Mouse (Mus musculus) B cell, adult 2 months (primary cell): ENCODE results near the gene Frem2.

Experiments
- DNase-seq, 2 experiments: peaks; one replicate each; pipeline ENCODE4 v3.0.0; 2022

Frem2 gene

DNA sequence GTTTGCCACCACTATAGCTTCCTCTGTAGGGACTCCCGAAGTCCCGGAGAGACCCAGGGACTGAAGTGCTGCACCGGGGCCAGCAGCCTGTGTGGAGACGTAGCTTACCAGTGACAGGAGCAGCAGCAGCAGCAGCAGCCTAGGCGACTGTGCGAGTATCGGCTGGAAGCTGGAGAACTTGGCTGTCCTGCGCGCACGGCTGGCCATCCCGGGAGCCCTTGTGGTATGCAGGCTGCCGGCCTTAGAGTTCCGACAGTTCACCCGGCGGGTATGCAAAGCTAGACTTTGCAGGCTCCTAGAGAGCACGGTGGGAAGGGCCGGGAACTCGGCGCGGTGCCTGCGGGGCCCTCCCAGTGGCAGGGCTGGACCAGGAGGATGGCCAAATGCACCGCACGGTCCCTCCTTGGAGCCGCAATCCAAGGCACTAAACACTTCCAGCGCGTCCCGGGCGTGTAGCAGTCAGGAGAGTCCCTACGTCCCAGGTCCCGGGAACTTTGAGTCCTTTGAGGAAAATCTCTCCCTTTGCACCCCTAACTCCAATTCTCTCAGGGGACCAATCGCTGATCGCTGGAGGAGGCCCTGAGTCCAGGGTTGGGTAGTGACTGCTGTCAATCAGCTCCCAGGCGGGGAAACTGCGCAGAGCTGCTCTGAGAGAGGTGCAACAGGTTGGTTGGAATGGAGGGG, at the start of gene Frem2:
TSS of gene Frem2 (minus strand) at position 478 of the 684 bp plus-strand sequence.
- DNase-seq = no peak

DNA sequence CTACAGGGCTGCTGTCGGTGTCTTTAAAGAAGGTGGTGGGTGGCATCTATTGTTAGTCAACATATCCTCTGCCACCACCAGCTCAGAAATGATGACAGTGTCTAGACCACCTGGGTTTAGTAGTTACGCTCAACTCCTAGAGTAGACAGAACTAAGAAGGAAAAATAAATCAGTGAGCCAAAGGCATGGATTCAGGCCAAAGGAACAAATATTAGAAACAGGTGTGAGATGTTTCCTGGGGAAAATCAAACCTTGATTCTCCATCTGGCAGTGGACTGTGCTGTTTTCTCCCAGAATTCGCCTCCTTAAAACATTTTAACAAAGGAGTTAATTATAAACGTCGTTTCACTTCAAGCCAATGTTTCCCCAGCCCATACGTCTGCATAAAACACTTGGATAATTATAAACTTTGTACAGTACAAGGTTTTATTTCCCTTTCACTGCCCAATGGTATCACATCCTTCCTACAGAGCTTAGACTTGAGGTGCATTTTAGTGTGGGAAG, 48.9 kb upstream of the Frem2 start:
- DNase-seq = no peak

DNA sequence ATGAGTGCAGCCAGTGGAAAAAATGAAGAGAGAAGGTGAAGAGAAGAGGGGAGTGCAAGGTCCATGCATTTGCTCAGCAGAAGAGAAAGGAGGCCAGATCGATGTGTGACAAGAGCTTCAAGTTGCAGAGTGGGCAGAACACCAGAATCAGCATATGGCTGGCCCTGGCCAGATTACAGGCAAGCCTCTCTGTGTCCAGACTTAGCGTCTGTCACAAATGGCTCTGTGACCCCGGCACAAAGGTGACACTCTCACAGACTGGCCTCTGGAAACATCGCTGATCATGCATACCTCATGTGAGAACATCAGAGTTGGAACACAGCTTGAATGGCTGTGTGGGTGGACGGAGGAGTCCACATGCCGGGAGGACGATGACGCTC, 46.0 kb upstream of the Frem2 start:
- DNase-seq = no peak

DNA sequence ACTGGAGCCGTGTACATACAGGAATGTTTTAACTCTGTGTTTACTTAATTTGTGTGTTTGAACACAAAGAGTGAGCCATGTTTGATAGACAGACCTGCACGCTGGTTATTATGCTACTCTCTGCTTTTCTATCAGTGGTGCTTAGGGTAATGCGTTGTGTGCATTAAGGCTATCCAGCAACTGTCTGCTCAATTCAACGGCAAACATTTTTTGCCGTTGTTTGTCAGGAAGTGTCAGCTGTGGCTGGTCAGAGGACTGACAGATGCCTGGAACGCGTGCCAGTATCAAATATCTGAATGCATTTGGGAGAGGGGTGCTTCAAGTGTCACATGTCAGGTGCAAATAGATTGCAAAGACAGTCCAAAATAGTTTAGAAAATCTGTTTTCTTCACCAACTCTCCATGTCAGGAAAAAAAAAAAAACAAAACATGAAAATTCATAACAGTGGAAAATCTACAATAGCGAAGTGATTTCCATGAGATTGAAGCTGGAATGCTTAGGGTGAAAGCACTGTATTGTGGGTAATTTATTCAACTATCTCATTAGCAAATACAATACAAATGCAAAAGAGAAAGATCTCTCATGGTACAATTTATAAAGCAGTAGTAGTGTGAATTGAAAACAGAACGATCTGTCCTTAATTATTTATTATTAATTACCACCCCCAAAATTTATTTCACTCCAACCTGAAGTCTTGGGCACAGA, 45.4 kb upstream of the Frem2 start:
- DNase-seq = no peak

DNA sequence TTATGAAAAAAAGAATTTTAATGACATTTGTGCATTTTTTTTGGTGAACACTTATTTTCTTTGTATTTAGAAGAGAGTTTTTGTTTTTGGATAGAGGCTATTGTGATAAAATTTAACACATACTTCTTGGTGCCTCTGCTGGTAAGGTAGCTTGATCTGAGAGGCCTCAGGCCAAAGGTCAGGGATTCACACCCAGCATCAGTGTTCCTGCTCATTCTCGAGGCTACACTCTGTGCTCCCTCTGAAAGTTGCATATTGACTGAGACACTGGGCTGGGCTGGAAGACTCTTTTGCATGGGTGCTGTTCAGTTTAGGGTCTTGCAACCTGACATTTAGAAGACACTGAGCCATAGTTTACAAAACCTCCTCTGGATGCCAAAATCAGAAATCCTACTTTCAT, 44.8 kb upstream of the Frem2 start:
- no peak for DNase-seq

DNA sequence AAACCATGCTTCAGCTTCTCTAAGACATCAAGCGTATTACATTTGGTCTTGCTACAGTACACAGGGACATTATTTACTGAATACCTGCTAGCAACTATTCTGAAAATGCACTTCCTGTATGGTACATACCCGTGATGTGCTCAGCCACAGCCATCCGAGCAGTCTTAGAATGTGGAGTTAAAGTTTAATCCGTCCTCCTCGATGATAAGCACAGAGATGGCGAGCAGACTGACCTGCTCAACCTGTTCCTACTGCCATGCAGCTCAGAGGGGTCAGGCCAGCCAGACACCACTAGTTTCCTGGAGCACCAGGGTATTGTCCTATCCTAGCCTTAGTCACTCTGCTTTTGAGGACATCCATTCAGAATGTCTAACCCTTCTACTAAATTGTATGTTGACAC, 30.6 kb upstream of the Frem2 start:
- no peak for DNase-seq

DNA sequence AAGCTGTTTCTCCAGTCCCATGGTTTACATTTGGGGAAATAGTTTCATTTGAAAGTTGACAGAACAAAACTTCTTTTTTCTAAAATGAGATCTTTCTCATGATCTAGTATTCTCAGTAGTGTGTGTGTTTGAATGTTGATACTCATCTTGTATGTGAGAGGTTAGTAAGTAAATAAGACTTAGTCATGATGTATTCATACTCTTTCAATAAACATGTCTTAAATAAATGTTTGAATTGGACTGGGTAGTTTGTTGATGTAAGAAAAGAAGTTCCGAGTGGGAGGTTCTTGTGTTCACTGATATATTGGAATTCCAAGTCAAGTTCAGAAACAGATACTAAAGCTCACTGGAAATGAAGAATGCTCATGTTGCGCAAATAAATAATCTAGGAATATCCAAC, 25.1 kb upstream of the Frem2 start:
- DNase-seq = no peak

DNA sequence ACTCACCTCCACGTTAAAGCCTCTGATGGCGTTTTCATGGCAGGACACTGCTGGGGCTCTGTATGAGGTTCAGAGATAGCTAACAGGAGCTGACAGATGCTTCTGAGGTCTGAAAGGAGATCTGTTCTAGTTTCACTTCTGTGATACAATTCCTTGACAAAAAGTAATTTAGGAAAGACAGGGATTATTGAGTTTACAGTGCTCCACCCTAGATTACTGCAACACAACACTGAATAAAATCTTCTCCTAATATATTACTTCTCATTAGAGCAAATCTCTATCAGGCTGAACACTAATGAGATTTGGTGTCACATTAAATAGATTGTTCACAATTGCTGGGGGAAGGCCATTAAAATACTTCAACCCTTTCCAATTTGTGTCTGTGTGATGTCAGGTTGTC, 23.7 kb upstream of the Frem2 start:
- DNase-seq = no peak

DNA sequence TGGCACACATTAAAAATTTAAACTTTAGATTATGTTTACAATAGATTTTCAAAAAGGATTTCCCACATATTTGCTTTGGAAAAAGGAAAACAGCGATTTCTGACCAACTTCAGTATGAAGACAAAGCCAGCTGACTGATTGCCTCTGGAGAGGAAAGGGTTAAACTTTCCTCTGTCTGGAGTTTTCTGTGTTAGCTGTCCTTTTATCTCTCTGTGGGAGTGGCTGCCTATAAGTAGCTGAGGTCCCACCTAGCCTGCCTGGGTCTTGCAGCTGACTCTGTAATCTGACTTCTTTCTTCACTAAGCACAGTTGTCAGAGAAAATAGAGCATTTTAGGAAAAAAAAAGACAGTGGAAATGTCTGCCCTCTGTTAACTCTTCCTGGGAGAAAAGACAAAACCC, 17.1 kb upstream of the Frem2 start:
- DNase-seq = no peak

DNA sequence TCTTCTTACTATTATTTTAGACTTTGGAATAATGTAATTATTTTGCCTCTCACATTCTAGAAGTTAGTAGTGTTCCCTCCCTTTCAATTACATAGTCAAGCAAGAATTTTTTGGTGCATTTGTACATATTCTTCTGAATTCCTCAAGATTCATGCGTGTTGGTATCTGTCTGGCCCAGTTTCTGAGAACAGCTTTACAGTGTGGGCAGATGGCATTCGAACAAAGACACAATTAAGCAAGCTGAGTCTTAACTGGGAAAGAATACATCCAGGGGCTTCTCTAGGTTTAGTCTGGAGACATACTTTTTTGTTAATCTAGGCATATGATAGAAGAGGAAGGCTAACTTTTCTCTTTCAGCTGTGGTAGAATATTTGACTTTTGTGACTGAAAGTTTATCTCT, 12.6 kb upstream of the Frem2 start:
- DNase-seq = no peak

DNA sequence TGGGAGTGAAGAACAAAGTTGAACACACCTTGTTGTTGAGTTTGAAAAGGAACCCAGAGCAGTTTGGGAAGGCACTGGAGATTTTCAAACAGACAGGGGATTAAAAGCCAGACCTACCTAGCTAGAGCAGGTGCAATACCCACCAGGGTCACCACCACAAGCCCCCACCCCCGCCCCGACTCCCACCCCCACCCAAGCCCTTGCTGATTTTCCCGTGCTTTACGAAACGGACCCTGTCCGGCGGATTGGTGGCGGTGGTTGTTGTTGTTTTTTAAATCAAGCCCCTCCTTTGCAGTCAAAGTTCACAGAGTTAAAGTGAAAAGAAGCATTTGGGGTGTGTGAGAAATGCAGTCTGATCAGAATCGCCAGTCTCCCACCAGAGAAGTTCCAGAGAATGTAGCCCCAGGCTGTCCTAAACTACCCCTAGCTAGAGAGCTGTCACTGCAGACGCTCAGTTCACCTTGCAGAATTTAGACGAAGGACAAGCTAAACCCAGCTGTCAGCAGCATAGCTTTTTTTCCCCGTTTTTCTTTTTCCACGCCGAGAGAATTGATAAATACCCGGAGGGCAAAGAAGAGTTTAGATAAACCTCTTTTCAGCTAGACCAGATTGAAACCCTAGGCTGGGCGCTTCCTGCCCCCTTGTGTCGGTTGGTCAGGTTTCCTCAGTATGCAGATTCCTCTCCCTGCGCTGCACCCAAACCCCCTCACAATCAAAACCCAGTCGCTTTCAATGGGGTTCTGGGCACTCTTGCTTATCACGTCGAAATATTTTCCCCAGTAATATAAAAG, 784 bp upstream of the Frem2 start:
- no peak for DNase-seq

DNA sequence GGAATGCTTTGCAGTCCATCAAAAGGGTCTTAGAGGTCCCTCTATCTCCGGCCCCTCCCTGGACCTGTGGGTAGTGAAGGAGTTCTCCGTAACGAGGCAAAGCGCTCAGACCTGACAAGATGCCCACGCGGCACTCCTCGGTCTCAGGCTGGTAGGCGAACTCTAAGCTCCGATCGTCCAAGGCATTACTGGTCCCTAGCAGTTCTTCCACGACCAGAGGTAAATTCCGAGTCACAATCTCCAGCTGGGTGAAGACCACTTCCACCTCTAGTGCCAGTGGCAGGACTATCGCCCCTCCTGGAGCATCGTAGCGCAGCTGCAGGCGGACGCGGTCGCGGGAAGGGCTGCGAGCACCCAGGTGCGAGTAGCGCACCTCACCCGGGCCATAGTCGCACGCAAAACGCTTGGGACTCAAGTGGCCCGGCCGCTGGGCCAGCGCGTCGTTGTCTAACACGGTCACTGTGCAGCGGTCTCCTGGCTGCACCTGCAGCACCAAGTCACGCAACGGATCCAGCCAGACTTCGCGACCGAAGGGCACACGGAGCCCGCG, 752 bp downstream of the Frem2 start:
- no peak for DNase-seq

DNA sequence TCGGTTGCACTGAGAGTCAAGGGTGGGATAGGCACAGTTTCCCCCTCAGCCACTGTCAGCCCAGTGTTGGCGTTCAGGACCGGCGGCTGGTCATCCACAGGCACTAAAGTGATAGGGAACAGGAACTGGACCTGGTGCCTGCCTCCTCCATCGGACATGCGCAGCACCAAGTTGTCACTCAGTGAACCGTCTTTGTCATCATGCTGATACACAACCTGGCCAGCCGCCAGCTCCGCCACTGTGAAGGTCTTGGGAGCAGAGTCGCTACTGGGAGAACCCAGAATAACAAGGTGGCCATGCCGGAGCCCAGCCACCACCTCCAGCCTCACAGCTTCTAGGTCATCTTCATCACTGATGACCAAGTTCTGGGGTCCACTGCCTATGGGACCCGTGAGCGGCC, 1.8 kb downstream of the Frem2 start:
- DNase-seq = no peak

DNA sequence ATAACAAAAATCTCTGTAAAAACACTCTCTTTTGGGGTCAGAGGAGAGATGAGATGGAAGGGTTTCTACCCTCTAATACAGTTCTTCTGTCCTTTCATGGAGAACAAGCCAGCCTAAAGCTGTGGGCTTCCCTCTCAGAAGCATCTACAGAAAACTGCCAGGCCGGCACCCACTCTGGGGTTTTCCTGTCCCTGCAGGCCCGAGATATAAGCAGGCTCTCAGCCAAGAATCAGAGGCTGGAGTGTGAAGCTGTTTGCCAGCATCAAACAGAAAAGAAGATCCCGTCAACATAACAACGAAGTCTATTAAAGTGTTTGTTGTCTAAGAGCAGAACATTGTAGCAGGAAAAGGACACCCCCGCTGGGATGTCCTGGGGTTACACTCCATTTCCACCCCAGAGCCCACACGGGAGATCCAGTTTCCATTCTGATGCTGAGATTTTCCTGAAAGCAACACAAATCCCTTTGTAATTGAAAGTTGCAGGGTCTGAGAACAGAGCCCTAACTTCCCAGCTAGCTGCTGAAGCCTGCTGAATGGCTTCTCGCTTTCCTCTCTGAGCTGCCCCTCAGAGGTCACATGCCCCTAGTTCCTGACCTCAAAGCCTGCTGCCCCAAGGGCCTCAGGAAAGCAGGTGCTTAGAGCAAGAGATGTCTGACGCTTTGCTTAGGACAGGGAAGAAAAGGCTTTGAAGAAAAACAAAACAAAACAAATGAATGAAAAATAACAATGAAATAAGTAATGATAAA, 7.0 kb downstream of the Frem2 start:
- DNase-seq = no peak

DNA sequence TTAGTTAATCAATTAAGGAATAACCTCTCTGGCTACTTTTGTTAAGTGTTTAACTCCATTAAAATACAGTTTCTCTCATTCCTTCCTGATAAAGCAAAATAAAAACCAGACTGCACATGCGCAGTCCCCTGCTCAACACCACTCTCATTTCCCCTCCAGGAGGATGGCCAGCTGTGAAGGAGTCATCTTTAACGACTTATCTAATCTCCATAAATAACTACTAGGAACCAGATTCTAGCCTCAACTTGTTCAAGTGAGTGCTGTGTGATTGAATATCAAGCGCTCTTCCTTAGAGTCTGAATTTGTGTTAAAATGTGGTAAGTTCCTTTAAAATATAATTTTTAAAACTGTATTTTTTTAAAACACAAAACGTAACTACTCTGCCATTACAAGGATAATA, 7.7 kb downstream of the Frem2 start:
- DNase-seq = no peak

DNA sequence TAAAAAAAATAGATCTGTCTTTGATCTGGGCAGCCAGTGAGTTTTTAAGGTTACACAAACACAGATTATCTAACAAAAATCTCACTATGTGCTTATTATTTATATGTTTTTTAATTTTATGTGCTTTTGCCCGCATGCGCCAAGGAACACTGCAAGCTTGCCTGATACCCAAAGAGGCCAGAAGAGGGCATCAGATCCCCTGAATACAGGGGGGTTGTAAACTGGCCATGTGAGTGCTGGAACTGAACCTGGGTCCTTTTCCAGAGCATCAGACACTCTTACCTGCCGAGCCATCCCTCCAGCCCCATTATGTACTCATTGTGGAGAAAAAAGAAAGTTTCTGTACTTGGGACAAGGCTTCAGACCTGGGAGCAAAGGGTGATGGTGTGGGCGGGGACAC, 8.3 kb downstream of the Frem2 start:
- no peak for DNase-seq

DNA sequence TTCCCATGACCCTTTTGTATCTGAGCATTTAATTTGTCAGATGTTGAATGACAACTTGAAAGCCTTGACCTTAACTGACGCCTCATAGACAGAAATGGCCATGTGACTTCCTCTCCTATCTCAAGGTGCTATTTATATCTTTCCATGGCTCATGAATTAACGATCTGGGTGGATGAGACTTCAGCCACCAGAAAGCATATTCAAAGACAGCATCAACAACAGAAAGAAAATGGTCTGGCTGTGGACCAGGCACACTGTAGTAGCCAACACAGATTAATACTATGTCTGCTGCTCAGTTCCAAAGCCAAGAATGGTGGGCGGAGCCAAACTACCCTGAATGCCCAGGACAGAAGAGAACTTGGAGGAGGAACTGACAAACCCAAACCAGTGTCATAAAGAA, 21.2 kb downstream of the Frem2 start:
- no peak for DNase-seq

DNA sequence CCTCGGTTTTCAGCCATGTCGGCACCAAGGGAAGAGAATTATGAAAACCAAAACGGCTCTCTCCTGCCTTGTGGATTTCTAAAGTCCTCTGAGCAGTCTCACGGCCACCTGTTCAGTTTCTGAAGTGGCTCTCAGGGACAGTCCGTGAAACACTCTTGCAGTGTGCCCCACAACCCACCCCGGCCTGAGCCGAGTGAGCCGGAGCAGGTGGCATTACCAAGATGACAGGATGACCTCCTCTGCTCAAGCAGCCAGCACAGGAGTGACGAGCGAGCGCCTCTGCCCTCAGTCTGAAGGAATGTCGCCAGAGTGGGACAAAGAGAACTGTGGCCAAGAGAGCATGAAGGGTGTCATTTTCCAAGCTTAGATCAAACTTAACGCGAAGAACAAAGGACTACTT, 26.0 kb downstream of the Frem2 start:
- DNase-seq = no peak

DNA sequence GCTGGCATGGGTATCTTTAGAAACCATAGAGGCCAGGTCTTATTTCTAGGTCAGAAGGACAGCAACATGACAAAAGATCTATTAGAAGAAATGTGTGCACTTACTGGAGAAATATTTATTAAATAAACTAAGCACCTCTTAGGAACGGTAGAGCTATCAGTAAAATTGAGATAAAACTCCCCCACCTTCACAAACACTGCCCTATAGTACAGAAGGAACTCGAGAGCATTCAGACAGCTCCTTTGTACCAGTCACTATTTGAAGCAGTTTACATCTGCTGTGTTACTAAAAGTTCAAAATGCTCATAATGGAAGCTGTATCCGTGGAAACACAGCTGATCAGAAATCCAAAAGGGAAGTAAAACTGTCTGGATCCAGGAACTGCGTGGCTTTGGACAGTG, 26.5 kb downstream of the Frem2 start:
- DNase-seq = no peak

DNA sequence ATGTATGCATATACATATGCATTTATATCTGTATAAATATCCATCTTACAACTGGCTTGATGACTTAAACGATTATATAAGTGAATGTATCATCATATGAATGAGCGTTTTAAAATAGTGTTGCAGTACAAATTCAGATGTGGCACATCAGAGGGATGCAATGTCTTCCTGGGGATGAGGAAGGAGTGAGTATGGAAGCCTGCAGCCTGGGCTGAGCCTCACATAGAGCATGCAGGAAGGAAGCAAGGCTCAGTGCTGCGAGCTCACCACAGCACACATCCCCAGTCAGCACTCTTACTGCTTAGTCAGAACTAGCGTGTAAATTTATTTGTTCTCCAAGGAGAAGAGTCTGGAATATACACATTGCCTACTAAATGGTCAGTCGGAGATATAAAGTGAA, 27.2 kb downstream of the Frem2 start:
- no peak for DNase-seq

DNA sequence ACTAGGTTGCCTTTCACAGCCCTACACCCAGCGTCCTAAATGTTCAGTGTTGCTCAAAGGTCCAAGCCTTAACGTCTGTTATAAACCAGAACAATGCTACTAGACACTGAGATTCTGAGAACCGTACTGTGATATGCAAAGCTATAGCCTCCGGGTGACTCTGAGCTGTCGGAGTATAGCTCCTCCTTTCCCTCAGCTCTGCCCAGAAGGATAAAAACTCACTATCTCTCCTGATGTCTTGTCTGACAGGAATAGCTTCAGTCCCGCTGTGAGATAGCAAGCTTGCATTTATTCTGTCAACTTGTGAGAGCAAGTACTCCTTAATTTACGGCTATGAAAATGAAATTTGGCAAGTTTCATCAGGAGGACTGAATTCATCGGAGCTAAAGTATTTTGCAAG, 33.9 kb downstream of the Frem2 start:
- DNase-seq = no peak

DNA sequence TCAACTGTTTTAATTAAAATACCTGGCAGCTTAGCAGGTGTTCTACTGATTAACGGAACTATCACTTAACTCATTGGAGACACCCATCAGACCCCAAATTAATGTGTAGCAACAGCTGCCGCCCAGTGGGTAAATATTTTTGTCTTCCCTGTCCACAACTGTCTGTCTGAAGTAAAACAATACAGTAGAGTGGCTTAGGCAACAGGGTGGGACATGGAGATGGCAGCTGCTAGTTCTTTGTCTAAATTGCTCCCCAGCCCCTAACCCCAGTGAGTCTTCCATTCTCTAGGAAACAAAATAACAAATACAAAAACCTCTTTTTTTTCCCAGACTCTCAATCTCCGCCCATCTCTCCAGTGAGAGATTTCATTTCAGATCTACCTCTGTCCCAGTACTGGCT, 36.2 kb downstream of the Frem2 start:
- DNase-seq = no peak

DNA sequence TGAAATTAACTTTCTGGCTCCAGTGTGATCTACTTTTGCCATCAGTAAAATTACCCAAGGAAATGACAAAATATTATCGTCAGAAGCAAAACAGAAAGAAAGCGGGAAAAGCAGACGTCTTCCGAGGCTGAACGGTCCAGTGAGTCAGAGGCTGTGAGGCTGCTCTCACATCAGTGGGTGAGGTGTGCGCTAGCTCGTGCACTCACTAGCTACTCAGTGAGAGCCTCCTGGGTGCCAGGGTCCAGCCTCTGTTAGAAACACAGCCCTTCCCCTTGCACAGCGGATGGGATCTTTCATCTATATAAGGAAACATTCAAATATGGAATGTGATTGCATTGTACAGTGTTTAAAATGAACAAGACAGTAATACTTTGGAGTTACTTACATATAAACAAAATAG, 36.8 kb downstream of the Frem2 start:
- no peak for DNase-seq
